Mouse (Mus musculus) layer of hippocampus, postnatal 36 days (tissue): ENCODE results near the gene Ptgis. TPM values are rescaled to one million over a fixed set of nuclear protein-coding genes. Genes with fewer than 3 reads are reported as not detected.

ENCODE experiments used
- DNase-seq, 2 experiments: peaks; one replicate each; pipeline ENCODE4 v3.0.0; 2022
- total RNA-seq, 2 experiments: library from RNA; stranded (reverse); gene quantifications; 2 replicates each; pipeline ENCODE4 v1.2.3; 2021

Ptgis gene
- total RNA-seq, 2 experiments from 2014 or later, result 0.52 to 1.1 TPM

DNA sequence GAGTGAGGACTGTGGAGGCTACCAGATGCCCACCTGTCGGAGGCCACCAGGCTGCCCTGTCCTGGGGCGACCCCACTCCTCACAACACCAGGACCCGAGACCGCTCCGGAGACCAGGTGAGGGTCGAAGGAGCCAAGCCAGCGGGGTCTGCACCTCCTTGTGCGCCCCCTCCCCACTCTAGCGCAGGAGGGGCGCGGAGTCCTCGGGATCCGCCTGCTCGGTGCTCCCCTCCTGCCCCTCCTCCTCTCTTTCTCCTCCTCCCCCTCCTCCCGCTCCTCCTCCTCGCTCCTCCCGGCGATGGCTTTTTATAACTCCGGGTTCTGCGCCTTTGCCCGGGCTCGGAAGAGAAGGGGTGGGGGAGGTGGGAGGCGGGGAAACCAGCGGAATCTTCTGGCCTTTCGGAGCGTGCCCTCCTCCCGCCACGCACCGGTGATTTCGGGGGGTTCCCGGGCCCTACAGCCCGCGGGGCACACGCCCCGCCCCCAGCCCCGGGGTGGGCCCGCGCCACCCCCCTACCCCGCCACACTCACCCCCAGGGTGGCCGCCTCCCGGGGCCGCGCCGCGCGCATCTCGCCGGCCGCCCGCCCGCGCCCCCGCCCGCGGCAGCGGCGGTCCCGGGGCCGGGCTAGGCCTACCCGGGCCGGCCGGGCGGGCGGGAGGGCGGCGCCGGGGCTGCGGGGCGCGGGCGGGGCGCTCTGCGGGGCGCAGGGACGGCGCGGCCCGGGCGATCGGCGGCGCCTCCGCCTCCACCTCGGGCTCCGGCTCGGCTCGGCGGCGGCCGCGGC is 50.9 kb downstream of the Ptgis start:
- peak; percentile 41 to 53 for DNase-seq

DNA sequence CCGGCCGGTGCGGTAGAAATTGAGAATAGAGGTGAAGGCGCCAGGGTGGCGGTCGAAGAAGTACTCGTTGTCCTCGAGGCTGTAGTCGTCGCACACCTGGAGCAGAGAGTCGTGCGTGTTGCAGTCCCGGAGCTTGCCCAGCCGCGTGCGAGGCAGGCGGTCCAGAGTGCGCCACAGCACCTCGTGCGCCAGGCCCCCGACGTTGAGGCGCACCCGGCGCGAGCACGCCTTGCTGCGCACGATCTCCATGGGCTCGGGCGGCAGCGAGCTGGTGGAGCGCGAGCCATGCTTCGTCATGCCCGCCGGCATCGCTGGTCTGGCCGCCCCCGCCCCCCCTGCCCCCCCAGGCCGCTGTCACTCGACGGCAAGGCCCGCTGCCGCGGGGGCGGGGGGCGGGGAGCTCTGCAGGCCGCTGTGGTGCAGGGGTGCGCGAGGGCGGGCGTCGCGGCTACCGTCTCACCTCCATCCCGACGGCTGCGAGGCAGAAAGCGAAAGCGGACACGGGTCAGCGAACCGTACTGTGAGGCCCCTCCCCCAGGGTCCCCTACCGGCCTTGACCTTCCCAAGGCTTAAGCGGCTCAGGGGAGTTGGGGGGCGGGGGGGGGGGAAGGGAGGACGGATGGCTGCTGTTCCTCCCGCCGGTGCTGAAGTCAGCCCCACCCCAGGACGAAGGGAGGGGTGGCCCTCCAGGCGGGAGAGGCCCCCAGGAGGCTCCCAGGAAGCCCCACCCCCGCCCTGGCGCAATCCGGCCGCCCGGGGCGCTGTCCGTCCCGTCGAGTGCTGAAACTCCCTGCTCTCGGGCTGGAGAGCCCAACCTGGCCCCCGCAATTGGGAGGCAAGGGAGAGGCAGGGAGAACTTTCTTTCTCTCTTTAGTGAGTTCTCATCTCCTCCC is 51.8 kb downstream of the Ptgis start:
- DNase-seq, result no peak

DNA sequence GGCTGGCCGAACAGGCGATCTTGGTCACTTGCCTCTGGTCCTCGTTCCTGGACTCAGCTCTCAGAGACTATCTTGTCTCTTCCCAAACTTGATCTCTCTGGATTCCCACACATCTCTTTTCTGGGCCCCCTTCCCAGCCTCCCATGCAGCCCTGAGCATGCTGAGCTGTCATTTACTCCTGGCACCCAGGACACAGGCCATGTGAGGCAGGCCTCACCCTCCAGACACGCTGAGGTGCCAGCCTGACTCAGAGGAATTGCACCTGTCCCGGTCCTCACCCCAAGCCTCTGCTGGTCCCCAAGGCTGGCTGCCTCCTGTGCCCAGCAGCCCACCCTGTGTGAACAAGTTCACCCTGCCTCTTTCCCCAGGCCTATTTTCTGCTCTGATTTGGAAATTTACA is 53.3 kb downstream of the Ptgis start:
- no peak for DNase-seq

DNA sequence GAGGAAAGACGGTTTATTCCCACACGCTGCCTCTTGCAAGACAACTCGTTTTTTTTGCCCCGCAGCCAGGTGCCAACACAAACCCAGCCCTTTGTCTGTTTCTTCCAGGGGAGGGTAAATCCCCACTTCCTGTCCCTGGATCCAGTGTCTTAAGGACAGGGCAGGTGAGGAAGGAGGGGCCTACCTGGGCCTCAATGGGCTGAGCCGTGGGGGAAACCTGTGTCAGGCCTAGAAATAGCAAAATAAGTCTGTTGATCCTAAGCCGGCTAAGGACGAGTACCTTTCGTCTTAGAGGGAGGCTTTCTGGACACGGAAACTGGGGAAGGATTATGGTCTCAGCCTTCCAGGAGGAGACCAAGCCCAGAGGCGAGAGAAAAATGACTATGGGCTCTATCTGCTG is 53.9 kb downstream of the Ptgis start:
- no peak for DNase-seq

DNA sequence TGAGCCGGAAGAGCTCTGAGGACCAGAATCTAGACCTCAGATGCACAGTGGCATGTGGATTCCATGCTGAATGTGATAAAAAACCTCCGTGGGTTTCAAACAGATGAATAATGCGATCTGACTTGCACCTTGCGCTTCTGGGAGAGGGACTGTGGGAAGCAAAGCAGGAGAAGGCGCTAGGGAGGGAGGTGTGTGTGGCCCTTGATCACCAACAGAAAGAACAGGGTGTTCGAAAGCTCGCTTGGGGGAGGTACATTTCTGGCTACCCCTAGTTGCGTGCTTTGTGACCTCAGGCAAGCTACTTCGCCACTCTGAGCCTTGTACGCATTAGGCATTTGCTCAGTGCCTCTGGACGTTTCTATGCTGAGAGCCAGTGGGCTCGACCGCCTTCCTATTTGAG is 54.4 kb downstream of the Ptgis start:
- DNase-seq, result no peak

DNA sequence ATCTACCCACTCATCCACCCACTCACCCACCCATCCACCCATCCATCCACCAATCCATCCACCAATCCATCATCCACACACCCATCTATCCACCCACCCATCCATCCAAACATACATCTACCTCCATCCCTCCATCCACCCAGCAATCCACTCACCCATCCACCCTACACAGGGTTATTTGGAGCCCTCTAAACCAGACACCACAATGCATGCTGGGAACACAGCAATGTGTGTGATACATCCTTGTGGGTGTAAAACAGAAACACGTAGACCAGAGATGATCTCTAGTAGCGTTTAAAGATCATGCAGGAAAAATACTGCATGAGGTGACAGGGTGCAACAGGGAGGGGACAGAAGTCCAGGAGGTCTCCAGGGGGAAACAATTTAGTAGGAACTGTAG is 55.0 kb downstream of the Ptgis start:
- no peak for DNase-seq

DNA sequence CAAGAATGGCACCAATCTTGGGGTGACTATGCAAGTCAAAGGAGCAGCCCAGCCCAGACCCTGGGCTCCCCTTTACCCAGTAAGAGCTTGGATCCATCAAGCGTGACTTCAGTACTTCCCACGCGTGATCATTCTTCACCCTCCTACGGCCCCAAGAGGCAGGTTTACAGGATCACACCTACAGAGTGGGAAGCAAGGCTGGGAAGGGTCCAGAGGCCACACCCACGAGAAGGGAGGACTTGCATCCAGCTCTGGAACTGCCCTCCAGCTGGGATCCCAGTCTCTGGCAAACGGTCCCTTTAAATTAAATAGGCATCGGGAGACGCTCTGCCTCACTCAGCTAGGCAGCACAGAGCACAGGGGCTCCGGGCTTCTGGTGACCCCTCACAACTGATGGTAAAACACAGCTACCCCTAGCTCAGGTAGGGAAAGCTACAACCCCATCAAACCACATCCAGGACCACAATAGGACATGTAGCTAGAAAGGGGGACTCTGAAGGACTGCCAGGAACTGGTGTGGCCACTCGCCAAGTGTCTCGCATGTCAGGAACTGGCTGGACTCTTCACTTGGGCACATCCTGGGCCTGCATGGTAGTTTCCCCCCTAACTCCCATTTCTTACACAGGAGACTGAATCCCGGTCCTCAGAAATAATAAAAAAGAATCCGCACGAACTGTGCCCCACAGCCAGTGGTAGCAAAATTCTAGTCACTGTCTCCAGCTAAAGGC is 58.6 kb downstream of the Ptgis start:
- no peak for DNase-seq

DNA sequence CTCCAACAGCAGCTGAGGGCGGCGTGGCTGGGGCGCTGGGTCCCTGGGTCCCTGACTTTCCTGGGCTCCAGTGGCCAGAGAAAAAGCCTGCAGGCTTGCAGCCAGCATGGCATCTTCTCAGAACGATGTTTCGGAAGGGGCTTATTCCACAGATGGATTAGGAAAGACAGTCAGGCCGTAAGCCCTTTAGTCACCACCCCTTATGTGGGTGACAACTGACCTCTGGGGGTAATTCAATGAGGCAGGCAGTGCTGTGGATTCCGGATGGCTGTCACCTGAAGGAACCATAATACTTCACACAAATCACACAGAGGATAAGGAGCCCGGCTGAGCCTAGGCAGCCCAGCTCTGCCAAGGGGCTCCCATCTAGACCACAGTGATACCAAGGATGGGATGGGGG is 59.3 kb downstream of the Ptgis start:
- DNase-seq, result no peak

DNA sequence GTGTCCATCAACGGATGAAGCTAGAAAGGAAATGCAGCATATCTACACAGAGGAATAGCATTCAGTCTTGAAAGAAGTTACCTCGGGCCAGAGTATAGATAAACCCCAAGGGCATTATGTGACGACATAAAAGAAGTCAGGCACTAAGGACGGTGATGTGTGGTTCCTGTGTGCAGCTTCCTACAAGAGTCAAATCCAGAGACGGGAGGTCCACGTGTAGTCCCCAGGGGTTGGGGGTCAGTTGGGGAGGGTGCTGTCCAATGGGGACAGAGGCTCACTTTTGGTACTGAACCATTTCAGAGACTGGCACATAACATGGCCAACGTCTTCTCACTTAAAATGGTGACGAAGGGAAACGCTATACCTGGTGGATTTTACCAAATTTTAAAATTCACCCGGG is 61.1 kb downstream of the Ptgis start:
- no peak for DNase-seq

DNA sequence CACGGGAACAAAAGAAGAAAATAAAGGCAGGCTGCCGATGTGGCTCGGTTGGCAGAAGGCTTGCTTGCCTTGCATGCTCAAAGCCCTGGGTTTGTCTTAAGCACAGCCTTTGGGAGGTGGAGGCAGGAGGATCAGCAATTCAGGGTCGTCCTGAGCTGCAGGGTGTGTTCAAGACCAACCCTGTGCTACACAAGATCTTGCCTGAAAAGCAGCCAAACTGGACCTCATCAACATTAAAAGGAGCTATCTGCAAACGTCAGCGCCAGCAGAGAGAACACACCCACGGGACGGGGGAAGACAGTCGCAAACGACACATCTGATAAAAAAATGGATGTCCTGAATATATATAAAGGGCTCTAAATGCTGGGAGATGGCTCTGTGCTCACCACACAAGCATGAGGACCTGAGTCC is 63.2 kb downstream of the Ptgis start:
- DNase-seq, result no peak

DNA sequence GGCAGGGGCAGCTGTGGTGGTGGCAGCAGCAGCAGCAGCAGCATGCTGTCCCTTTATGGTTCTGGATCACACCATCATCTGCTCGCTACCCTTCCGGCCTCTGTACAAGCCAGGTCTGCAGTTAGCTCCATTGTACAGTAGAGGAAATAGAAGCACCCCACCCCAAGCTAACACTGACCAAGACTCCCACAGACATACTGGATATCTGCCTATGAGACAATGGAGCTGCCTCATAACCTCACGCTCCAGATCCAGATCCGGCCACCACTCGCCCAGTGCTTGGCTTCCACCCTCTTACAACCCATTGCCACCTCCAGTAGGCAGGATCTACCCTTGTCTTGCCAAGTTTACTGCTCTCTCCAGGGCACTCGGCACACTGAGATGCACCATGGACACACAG is 65.1 kb downstream of the Ptgis start:
- DNase-seq, result no peak

DNA sequence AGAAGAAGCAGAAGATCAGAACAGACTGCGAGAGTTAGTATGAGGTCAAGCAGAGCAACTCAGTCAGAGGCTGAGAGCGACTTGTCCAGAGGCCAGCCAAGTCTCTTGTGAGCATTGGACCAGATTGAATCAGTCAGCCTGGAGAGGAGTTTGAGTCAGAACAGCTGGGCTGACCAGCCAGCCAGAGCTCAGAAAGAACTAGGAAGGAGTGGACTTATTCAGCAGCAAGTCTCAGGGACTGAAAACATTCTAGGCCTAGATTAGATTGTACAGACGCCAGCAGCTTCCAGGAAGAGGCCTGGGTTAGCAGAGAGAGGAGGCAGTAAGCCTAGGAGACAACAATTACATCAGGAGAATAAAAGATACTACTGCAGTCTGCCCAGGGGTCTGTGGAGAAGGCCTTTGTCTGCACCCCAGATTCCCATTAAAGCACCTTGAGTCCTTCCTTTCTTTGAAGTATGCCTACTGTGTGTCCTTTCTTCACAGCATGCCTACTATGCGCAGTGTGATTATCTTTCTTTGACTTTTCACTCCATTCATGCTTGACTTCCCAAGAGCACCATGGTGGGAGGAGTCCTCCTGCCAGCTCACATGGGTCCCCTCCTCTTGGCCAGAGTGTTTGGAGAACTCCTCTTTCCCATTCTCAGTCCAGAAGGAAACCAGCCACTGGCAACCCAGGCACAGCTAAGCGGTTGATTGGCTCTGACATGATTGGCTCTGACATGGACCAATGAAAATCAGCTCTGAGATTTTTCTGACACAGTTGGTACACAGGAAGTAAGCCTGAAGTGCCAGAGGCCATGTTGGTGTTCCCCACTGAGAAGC is 67.1 kb downstream of the Ptgis start:
- DNase-seq, result no peak

DNA sequence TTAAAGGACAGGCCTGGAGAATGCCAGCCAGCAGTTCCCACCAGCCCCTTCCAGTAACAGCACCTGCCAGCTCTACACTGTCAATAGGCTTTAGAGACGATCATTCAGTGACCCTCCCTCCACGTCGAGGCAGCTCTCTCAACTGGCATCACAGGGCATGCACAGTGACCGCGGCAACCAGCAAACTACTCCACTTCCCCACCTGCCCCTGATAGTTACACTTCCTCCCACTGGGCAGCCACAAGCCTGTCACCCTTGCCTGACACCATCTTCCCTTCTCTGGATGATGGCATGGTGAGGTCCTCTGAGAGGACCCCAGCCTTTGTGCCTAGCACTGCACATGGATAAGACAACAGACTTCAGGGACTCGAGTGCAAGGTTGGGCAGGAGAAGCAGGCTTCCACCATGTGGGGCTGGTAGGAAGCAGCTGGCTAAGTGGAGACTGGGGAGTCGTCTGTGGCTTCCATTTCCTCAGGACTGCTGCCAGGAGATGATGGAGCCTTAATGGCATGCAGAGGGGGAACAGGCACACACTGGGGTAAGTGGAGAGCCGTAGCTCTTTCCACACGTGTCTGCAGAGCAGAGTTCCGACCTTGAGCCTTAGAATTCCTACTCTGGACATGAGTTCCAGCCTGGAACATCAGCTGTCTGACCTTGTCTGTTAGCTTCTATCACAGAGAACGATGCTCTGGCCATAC is 72.7 kb downstream of the Ptgis start:
- no peak for DNase-seq

DNA sequence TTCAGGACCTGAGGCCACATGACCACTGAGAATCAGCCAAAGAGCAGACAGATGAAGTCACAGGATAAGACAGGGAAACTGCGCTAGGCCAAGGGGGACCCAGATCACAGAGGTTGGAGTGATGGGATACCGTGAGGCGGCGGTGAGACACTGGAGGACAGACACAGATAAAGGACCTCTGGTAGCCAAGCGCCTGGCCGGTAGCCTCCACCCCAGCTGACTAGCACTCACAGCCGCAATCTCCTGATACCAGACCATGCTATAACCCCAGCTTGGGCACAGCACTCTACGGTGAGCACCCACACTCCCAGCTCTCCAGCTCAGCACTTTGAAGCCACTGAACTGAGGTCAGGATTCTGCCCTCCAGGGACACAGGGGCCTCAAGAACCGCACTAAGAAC is 76.8 kb downstream of the Ptgis start:
- DNase-seq, result no peak

DNA sequence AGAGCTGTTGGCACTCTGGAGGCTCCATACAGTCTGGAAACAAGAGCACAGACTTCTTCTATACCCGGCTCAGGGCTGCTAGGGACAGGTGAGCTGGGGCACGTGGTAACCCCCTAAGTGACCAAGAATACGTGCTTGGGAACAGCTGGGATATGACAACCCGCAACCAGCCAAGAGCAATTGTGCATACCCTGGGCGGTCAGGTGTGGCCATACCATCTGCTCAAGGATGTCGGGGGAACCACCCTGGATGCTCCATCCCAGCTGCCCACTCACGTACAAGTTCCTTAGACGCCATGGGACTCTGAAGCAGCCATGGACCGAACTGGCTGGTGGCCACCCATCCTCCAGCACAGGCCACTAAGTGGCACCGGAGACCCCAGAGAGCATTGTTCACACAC is 77.3 kb downstream of the Ptgis start:
- no peak for DNase-seq

DNA sequence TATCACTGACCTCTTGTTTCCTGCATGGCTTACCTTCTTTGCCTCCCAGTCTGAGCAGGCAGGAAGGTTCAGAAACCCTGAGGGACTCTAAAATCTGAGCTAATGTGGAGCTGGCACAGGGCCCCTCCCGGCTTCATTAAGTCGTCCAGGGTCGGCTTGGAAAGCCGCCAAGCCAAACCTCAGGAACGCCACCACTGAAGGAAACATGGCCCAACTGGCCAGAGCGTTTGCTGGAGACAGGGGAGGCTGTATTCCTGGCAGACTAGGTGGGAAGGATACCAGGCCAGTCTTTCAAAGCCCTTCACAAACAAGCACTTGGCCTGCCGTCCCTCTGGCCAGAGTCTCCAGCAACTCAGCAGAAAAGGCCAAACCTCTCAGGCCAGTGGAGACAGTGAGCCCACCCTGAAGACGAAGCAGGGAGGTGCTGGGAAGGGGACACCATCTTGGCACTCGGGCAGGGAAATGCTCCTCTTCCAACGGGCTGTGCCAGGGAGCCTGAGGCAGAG is 77.8 kb downstream of the Ptgis start:
- no peak for DNase-seq

DNA sequence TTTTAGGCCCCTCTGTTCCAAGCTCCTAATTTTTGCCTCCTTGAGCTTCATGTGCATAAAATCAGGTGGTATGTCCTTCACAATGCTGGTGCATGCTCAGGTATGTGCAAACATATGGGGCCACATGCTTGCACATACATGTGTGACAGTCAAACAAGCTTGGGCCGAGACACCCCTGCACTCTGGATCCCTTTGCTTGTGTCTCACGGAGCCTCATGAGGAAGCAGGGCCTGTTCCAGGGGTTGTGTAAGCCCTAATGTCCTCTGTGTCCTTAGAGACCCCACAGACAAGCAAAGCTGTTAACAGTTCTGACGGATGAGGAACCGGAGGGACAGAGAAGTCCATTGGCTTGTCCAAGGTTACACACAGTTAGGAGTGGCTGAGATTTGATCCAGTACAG is 80.7 kb downstream of the Ptgis start:
- no peak for DNase-seq

DNA sequence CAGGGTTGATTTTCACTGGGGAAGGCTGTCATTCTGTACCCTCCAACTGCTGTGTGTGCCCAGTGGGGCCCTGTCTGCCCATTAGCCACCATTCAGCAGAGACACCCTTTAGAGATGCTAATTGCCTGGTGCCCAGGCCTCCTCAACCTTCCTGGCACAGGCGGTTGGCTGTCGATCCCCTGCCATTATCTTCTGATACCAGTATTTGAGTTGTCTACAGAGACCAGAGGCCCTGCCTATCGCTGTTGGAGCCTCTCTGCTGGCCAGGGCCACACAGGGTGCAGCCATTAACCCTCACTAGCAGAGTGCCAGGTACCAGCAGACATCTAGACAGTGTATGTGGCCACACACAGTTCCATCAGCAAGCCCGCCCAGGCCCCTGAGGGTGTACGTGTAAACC is 81.6 kb downstream of the Ptgis start:
- no peak for DNase-seq

DNA sequence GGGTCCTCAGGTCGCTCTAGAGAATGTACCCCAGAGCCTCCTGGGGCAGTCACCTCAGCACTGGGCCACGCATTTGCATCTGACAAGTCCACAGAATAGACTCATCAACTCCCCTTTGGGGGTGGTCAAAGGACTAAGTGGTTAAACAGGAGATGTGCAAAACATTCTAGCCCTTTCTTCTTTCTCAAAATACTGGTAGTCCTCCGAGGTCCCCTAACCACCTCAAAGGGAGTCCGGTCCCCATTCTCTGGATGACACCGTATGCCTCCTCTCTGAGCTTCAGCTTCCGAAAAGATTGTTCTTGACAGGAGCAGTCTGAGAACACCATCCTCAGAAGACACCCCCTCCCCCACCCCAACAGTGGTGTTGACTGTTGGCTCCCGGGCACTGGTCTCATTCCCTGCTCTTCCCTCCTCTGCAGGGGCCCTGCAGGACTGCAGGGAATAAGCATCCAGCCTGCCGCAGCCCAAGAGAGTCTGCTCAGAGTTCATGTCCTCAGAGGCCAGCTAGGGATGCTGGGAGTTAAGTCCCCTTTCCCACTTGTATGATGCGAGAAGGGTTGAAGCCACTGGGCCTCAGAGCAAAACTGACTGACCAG is 84.2 kb downstream of the Ptgis start:
- no peak for DNase-seq

DNA sequence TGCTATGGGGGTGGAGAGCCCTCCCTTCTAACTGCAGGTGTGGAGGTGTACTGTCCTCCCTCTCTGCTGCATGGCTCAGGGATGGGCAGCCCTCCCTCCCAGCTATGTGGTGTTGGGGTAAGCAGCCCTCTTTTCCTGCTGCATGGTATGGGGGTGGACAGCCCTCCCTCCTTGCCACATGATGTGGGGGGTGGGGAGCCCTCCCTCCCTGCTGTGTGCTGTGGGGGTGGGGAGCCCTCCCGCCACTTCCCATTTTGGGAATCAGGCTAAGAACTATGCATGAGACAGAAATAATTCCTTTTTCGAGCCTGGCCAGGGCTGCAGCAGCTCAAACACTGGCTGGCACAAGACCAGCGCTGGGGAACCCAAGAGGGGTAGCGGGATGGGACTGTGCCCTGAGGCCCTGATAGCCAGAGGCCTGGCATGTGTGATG is 84.8 kb downstream of the Ptgis start:
- no peak for DNase-seq

DNA sequence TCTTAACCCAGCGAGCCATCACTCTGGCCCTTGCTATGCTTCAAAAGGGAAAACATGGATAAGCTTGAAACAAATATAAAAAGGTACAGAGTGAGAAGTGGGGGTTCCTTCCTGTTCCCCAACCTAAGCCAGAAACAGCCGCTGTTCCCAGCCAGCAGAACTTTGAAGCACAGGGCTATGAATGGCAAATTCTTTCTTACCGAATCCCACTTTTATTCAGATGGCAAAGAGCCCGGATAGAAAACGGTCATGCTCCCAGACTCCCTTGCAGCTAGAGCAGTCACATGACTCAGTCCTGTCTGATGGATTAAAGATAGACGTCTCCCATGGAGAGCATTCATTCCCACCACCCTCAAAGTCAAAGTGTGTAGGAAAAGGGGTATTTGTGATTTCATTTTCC is 89.5 kb downstream of the Ptgis start:
- DNase-seq, result no peak
